Mouse (Mus musculus) left cerebral cortex, adult 11 months (tissue): ENCODE results near the gene Lrig1.
A peak's percentile ranks its signal among the peaks of the same experiment; 100 is the strongest.

ENCODE experiments used
- DNase-seq: peaks from one replicate; pipeline ENCODE4 v3.0.0; 2022; ENCODE audit warnings: low spot score

The Lrig1 gene

DNA sequence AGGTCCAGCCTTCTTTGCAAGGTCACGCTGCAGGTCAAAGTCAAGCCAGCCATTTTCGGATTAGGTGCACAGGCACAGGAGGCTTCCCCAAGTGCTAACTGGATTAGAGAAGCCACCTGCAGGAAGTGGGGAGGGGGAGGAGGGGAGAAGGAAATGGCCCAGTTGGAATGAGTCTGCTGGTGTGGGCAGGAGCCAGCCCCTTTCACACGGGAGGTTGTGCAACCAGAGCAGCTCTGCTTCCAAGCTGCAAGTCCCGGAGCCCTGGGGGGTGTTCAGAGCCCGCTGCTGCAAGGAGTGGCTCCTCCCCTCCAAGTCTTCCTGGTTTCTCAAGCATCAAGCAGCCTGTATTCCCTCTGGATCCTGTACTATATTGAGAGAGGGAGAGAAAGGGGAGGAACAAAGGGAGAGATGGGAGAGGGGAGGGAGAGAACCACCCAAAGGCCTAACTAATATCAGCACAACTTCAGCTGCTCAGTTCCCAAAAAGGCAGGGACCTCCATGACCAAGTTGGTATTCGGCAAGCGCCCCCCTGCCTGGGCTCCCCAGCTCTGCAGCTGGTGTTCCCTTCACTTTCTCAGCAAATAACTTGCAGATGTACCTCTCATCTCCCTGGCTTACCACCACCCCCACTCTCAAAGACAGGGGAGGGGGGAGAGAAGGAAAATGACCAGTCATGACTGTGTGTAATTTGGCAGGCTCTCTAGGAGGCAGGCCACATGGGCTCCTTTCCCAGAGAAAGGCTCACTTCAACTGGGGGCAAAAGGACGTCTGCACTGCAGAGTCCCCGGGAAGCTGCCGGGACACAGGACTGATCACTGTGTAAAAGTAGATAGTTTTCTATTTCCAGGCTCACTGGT is 52.2 kb downstream of the Lrig1 start:
- no peak for DNase-seq

DNA sequence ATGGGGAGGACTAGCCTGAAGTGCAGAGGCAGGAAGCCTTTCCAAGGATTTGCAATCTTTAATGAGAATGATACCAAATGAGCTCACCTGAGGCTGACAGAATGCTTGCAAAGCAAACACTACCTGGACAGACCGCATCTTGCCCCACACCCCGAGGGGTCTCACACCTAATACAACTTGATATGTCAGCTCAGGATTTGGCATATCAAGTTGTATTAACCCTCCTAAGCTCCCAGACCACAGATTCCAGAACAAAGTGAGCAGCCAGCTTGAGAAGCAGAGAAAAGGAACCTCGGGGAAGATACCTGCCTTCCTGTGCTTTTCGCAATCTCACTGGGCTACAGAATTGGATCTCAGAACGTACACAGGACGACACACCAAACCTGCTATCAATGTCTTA is 53.1 kb downstream of the Lrig1 start:
- DNase-seq: no peak

DNA sequence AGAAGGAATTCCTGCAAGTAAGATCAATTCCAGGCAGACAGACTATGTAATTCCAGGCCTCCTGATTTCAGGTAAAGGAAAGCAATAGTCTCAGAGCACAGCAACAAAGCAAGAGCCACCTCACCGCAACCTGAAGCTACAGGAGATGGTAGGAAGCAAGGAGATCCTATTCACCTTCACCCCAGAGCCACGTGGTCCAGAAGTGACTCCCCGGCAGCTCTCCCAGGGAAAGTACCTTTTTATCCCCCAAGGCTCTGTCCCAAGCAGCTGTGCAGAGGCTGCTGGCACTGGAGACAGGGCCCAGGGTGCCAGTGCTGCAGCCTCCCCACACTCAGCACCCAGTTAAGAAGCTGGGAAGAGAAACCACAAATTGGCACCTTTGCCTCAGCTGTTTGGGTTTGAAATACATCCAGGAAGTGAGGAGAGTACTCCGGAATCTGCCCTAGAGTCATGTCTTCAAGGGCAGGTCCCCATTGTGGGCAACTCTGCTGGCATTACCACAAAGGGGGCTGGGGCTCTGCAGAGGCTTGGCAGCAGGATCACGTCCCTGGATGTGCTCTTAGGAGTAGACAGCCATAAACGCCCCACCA is 53.6 kb downstream of the Lrig1 start:
- DNase-seq: no peak

DNA sequence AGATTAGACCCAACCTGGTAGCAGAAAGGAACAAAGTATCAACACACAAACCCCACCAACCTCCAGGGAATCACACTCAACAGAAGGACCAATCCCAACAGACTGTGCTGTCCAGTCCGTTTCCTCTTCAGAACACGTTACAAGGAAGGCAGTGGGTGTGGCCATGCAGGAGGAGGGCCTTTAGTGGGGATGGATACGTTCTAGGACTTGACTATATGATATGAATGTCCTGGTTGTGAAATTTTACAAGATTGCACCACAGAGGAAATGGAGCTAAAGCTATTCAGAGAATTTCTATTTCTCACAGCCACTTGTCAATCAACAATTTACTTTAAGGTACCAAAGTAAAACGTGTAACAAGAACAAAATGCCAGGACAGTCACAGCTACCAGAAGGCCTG is 54.2 kb downstream of the Lrig1 start:
- DNase-seq: no peak

DNA sequence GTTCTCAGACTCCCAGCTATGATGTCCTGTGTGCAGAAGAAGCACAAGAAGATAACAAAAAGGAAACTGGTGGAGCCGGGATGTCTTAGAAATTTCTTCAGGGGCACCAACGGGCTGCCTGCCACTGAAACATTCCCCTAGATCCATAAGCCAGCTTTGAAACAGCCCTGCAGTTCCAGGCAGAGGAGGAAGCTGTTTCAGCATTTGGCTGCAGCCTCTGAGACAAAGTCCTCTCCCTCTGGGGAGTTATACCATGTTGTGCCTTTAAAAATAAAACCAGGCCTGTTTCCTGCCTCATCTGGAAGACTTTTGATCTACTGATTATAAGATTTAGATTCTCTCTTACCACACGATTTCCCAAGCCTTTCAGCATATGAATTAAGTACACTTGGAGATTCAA is 55.3 kb downstream of the Lrig1 start:
- no peak for DNase-seq

DNA sequence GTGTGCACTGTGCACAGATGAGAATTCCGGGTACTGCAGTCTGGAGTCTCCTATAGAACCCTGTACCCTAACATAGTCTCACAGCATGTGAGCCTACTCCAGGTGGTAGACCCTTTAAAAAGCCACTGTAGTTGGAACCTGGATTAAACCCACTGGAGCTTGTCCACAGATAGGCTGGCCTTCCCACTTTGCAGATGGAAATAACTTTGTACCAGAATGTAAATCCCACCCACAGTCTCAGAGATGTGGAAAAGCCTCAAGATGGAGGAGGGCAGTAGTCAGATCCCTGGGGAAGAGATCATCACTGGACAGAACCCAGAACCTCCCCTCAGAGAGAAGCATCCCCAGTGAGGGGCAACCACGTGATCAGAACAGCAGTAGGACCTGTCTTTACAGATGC is 56.0 kb downstream of the Lrig1 start:
- DNase-seq: no peak

DNA sequence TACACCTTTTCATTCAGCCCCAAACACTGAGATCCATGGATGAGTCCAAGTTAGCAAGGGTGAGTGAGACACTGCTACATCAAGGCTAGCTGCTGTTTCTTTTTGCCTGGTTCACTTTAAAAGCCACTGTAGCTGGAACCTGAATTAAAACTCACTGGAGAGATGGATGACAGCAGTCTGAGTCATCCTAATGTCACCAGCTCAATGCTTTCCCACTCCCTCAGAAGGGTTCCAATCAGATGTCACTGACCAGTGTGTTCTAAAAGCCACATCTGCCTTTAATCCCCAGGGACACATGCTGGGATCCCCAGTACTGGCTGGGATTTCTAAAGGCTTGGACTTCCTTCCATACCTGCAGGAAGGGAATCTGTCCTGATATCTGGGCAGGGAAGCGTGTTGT is 57.9 kb downstream of the Lrig1 start:
- DNase-seq: no peak

DNA sequence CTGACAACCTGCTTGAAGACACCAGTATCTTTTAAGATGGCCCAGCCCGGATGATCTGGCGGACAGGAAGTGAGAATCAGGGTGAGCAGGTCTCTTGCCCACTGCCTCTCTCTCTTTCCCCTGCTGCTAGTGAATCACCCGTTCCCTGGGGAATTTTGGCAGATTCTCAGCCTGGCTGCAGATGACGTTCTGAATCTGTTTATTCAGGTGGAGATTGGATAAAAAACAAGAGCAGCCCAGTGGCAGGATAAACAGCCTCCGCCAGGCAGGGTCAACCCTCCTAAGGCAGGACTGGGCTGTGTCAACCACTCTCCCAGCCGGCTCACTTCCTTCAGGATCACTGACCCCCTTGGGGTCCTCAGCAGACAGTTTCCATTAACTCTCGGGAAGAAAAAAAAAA is 59.7 kb downstream of the Lrig1 start:
- no peak for DNase-seq

DNA sequence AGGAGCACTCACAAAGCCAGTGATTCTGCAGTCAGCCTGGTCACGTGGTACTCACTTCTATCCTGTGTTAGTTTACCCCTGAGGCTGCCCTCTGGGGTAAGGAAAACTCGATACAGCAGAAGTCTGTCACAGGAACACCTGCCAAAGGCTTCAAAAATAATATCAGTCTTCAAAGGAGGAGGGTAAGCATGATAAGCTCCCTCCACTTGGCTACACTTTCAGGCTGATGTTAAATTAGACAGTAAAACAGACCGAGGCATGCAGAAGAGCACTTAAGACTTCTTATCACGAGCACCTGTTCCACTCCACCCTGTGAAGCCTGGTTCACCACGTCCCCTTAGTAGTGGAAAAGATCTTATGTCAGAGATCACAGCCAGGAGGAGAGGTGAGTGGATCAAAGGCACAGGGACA is 62.9 kb downstream of the Lrig1 start:
- no peak for DNase-seq

DNA sequence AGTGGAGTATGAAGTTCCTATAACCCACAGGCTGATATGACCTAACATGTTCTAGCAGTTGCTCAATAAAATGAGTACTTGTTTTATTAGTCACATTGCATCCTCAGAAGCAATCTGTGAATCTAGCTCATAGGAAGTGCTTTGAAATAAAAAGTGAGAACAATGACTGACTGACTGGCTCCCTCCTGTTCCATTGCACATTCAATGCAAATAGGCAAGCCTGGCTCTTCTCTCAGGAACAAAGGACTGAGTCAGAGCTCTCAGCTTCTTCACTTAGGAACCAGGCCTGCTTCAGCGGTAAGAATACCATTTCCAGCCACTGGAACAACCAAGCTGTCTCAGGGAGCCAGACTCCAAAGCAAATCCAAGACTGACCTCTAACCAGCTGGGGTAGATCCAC is 64.6 kb downstream of the Lrig1 start:
- DNase-seq: no peak

DNA sequence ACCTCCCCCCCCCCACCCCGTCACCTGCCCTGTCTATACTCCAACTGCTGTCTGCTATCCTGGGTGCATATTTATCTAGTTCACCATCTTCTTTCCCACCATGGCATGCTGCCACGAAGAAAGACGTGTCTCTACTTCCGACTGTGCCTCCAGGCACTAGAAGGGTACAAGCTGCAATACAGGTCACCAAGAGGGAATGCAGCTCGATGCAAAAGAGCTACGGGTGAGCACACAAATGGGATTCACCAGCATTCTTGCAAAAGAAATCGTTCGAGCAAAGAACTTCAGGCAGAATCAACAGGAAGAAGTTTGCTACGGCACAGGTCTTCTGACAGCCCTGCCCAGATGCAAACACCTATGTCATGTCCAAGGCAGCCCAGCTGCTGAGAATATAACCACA is 65.2 kb downstream of the Lrig1 start:
- no peak for DNase-seq

DNA sequence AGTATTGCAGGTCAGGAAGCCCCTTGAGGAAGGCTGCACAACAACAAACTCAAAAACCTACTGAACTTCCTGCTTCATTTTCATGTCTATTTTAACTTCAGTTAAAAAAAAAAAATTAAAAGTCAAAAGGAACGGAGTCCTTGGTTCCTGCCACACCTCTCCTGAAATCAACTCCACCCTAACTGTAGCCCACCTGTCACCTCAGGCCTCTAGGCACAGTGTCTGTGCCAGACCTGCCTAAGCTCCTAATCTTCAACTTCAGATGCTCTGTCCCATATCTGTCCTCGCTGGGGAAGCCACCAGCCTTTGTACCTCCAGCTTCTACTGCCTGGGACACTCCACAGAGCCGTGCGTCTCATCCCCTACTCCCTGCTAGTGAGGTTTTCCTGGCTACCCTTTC is 65.7 kb downstream of the Lrig1 start:
- no peak for DNase-seq

DNA sequence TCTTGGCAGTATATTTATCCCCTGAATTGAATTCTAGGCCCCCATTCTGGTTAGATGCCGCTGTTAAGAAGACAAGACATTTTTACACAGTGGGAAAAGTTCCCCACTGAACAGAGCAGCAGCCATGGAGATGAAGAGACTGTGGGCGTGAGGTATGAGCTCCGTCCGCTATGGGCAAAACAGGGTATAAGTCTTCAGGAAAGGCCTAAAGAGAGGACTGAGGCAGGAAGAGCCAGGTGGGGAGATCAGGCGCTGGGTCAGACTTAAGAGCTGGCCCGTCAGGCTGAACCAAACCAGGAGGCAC is 68.2 kb downstream of the Lrig1 start:
- no peak for DNase-seq

DNA sequence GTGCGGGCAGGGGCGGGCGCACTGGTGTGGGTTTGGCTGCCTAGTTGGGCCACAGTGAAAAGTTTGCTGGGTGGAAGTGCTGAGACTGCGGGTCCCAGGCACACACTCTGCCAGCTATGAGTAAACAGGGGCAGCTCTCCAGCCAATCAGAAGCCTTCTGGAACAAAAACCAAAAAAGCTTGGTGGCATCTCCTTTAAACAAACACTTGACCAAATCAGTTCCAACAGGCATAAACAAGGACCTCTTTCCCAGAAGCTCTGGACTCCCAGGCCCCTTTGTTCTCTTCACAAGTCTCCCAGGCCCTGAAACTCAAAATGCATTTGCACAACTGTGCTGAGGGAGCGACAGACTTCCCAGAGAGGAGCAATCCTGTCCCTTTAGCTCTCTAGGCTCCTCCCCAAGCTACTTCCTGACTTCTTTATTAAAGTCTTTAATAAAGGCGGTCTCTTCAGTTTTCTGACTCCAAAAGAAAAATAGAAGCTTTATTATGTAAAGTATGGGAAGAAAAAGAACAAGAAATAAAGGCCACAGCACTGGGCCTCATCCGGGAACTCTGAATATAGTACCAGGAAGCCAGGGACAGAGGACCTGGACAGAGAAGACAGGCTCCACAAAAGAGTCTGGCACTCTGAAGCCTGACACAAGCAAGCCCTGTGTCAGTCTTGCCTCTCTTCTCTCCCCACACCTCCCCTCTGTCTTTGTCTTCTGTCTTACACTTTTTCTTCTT is 68.7 kb downstream of the Lrig1 start:
- no peak for DNase-seq

DNA sequence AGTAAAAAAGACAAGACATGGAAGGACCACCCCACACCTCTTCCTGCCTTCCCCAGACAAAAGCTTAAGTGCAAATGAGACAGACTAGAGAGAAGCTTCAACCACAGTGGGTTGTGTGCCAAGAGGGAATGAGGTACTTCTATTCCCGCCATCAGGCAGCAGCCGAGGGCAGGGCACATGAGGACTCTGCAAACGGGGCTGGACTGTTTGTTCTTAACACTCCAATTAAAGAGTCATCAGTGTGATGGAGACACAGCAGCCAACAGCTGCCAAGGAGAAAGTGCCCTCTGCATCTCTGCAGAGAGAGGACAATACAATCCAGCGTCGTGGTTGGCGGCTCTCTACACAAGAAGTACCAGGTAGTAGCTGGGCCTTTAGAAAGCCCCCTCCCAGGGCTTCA is 71.2 kb downstream of the Lrig1 start:
- no peak for DNase-seq

DNA sequence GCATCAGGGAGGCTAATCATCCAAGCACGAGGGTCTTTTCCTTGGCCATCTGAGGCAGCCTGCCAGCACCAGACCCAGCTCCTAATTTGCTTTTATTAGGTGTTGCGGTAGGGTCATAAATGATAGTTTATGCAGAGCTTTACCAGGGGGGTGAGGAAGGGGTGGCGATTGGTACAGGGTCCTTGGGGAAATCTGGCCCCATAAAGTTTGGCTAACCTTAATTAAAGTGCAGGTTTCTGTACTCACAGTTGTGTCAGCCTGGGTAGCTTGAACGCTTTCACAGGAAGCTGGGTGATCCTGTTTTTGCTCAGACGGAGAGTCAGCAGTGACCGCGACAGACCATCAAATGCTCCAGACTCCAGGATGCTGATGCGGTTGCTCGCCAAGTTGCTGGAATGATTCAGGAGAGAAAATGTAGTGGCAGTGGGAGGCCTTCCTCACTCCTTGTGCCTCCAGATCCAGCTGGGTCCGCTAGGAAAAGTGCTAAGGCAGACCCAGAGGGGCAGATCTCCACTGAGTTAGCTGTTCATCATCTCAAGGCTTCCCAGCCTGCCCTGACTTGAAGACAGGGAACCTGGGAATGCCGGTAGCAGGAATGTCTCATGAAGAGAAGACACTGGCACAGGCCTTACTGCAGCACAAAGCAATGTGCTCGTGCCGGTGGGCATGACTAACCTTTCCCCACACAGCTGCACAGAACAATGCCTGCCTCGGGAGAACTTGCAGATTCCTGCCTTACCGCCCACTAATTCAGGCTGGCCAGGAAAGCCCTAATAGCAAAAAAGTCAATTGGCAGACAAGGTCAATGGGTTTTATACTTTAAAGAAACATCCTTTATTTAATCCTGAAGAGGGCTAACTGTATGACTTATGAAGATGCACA is 72.0 kb downstream of the Lrig1 start:
- DNase-seq: no peak

DNA sequence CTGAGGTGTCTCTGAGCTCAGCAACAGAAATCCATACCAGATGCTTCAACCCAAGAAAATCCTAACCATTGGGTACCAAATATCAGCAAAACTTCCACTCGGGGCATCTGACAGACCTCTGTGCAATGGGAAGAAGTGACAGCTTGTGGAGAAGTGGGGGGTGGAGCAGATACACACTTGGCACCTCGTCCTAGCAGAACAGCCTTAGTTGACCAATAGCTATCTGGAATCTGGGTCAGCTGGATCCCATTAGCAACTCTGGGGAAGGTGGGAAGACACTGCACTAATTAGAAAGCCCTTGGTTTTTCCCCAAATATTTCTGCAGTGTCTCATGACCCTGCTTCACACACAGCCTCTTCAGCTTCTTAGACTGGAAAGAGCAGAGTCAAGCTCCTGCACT is 73.2 kb downstream of the Lrig1 start:
- DNase-seq: no peak

DNA sequence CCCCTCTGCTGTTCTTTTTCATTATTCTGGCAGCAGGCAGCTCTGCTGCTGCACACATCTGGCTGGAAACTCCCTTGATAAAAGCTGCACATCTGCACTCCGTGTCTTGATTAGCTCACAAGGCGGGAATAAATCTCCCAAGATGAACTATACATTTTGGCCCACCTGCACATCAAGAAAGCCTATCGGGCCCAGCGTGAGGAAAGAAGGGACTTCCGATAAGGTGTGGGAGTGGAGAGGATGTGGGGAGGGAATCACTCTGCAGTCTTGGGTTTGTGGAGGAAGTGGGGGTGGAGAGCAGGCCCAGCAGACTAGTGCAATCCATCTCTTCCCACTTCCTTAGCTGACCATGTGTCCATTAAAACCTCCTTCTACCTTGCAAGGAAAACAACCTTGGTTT is 74.1 kb downstream of the Lrig1 start:
- no peak for DNase-seq

DNA sequence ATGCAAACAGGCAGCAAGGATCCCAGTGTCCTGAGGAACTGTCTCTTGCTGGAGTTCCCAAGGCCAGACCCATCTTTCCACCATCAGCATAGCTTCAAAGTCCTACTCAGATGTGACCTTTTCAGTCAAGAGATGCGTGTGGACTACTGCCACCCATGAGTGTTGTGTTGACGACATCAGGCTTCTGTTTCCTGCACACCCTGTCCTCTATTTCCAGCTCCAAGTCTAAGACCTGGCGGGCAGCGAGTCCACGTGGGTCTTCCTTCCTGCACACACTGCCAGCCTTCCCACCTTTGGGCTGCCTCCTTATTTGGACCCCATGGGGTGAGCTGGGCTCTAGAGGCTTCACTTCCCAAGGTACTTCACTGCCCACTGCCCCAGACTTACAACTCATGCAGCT is 75.4 kb downstream of the Lrig1 start:
- DNase-seq: no peak

DNA sequence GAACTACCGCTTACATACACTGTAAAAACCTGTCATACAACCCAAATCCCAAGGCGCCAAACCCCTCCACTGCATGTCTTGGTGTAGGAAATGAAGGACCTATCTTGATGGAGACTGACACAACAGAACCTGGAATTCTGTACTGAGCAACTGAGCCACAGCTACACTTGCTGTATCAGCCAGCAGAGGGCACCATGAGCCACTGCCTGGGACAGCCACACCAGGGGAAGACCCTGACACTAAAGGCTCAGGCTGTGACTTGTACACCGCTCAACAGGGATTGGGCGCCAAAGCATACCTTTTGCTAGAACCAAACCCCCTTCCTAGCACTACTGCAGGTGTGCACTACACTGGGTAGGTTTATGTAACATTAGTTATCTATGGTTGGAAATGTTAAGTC is 77.0 kb downstream of the Lrig1 start:
- peak; percentile 63 for DNase-seq

DNA sequence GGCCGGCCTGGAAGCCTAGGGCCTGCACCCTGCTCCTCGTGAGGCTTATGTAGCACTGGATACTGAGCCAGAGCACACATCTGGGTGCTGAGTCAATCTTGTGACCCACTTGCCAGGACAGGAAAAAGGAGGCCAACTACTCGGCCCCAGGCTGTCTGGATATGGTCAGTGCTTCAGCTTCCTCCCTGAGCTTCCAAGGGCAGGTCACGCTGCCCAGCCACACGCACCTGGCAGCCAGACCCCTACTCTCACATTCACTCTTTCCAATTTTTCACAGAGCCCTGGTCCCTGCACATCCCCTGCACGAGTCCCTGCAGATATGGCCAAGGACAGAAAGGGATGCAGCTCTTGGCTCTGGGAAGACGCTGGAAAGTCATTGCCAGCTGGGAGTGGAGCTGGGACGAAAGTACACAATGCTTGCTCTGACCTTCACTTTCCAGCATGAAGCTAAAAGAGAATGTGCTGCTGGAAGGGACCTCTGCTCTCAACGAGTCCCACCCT is 79.1 kb downstream of the Lrig1 start:
- DNase-seq: no peak

DNA sequence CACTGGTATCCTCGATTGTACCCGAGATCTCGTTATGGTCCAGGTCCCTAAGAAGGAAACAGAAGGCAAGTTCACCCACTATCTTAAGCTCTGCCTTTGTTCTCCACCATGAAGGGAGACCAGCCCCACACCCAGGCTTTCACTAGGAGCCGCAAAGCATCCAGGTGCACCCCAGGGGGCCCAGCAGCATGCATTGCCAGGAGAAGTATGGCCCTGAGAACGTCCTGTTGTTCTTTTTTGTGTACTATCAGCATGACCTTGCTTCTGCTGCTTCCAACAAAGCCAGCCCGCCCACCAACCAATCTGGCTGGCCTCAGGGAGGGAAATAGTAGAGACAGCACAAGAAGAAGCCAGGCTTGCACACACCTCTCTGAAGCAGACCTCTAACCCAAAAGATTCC is 79.7 kb downstream of the Lrig1 start:
- no peak for DNase-seq
